Mouse (Mus musculus) limb, embryonic 15.5 days (tissue): ENCODE data around the gene Tyw5. TPM values are rescaled to one million over a fixed set of nuclear protein-coding genes. Genes with fewer than 3 reads are reported as not detected.

Experiments used
- ATAC-seq: fragments of 200-750 bp; cut with Nextera tagmentation; 2 replicates; pipeline ENCODE4 v1.8.0; 2017; ENCODE audit warnings: low read depth, moderate TSS enrichment; ENCODE audit not compliant: insufficient number of reproducible peaks, low FRiP score, low TSS enrichment
- H3K27ac ChIP-seq: fragments of 300-500 bp; sonication (generic); 2 replicates; pipeline ENCODE4 v1.5.1; 2015; ENCODE audit warnings: moderate library complexity, mild to moderate bottlenecking, inconsistent platforms
- H3K27me3 ChIP-seq: fragments of 300-500 bp; sonication (generic); 2 replicates; pipeline ENCODE4 v1.6.1; 2015; ENCODE audit warnings: inconsistent platforms
- H3K36me3 ChIP-seq: fragments of 300-500 bp; sonication (generic); 2 replicates; pipeline ENCODE4 v1.6.1; 2015; ENCODE audit warnings: inconsistent platforms
- H3K4me1 ChIP-seq: fragments of 300-500 bp; sonication (generic); 2 replicates; pipeline ENCODE4 v1.6.1; 2015; ENCODE audit warnings: inconsistent platforms
- H3K4me2 ChIP-seq: fragments of 300-500 bp; sonication (generic); 2 replicates; pipeline ENCODE4 v1.6.1; 2015; ENCODE audit warnings: mild to moderate bottlenecking, inconsistent platforms
- H3K4me3 ChIP-seq: fragments of 300-500 bp; sonication (generic); 2 replicates; pipeline ENCODE4 v1.5.1; 2015; ENCODE audit warnings: mild to moderate bottlenecking, inconsistent platforms
- H3K9ac ChIP-seq: fragments of 300-500 bp; sonication (generic); 2 replicates; pipeline ENCODE4 v1.6.1; 2015; ENCODE audit warnings: inconsistent platforms
- H3K9me3 ChIP-seq: fragments of 300-500 bp; sonication (generic); 2 replicates; pipeline ENCODE4 v1.6.1; 2016; ENCODE audit warnings: inconsistent platforms
- WGBS: fragments of 180-500 bp; shearing (Covaris S2); methylation state at CpG from one replicate; pipeline ENCODE4 v1.1.7; 2015; 5-methylcytosine and 5-hydroxymethylcytosine counted together
- polyA plus RNA-seq: library from polyadenylated mRNA; unstranded; fragments of >200 nt; fragmentation: Nextera tagmentation; extraction: Ambion mirVana; gene quantifications from 2 replicates; pipeline ENCODE4 v1.2.1, GENCODE M21; 2015

Tyw5 gene
- polyA plus RNA-seq, 1 experiment from 2014 or later: 27.6 TPM

DNA sequence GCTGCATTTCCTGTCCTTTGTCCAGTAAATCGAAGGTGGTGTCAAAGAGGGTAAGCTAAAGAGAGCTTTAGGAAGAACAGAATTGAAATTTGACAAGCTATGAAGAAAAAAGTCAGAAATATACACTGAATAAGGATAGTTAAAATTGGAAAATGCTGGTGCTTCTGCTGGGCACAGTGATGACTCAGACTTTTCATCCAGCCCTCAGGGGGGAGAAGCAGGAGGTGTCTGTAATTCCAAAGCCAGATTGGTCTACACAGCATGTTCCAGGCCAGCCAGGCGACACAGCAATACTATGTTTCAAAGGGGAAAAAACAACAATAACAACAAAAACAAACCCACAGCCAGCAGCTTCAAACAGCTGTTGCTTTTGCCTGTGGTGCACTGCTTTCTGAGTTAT lies 6.5 kb upstream of the Tyw5 start:
- Histone ChIP-seq H3K4me3 (no peak overlapping the region), H3K27me3 (no peaks in the 10 kb centered on the region), H3K4me1 (peaks cover 3% of the 10 kb centered on the region; the same call in 1 of the 2 replicates), H3K9me3 (no peaks in the 10 kb centered on the region), H3K27ac (no peak overlapping the region), H3K36me3 (peaks cover 45% of the 10 kb centered on the region), H3K9ac (no peak overlapping the region), H3K4me2 (no peak overlapping the region)
- WGBS: 91% methylated on average over 2 of the region's 2 CpGs
- no peak for ATAC-seq

DNA sequence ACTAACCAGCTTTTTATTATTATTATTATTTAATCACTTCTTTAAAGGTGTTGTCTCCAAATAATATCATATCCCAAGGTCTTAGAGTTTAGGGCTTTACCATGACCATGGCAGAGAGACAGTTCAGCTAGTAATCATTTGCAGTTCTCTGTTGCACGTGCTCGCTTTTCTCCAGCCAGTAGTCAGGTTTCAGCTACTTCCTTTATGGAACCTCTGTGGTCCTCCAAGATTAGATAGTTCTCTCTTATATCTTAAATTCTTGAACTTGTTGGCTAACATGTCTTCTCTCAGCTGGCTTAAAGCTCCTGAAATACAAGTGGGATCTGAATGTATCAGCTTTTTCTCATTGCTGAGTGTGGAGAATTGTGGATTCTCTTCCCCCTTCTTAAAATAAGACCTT lies 2.1 kb upstream of the Tyw5 start:
- Histone ChIP-seq H3K27me3 (no peaks in the 10 kb centered on the region), H3K36me3 (peaks cover 23% of the 10 kb centered on the region), H3K4me3 (no peak overlapping the region), H3K27ac (no peak overlapping the region), H3K9ac (no peak overlapping the region), H3K4me2 (no peak overlapping the region), H3K9me3 (no peaks in the 10 kb centered on the region), H3K4me1 (peaks cover 25% of the 10 kb centered on the region)
- ATAC-seq: no peak
- 82% methylated on average over 2 of the region's 2 CpGs for WGBS

DNA sequence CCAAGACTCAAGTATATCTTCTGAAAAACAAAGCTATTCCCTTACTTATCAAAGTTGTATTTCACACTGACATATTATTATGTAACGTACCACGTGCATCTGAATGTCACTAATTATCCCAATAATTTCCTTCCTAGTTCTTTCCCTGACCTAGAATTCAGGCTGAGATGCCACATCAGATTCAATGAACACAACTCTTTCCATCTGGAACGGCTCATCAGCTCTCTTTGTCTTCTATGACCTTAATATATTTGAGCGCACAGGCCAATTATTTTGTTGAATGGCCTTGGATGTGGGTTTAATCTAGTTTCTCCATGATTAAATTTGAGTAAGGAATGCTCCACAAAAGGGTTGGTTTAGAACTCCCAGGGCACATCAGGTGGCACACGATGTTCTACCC lies 4.8 kb downstream of the Tyw5 start:
- Histone ChIP-seq H3K4me1 (peaks cover 10% of the 10 kb centered on the region), H3K9me3 (no peaks in the 10 kb centered on the region), H3K27ac (no peak overlapping the region), H3K27me3 (no peaks in the 10 kb centered on the region), H3K9ac (no peak overlapping the region), H3K4me2 (no peak overlapping the region), H3K4me3 (no peak overlapping the region), H3K36me3 (peaks cover 30% of the 10 kb centered on the region)
- WGBS: 93% methylated on average over 5 of the region's 5 CpGs
- ATAC-seq: no peak

DNA sequence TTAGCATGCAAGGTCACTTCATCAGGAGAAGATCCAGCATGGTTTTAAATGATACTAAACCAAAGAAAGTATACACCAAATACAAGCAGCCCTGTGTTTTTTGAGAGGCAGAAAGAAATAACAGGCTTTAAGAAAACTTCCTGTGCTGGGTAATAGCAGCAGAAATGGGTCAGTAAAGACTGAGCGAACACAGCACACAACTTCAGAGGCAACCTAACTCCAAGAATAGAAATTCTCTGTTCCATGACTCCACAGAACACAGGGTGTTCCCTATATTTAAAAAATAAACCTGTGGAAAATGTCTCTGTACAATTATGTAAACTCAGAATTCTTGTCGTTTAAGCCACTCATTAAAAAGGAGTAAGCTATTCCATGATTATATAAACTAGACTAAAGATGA lies 6.0 kb downstream of the Tyw5 start:
- Histone ChIP-seq H3K9ac (no peak overlapping the region), H3K27me3 (no peaks in the 10 kb centered on the region), H3K4me1 (peaks cover 9% of the 10 kb centered on the region), H3K36me3 (peaks cover 37% of the 10 kb centered on the region), H3K27ac (no peak overlapping the region), H3K9me3 (no peaks in the 10 kb centered on the region), H3K4me2 (no peak overlapping the region), H3K4me3 (no peak overlapping the region)
- ATAC-seq: no peak
- WGBS: 85% methylated on average over 2 of the region's 2 CpGs

DNA sequence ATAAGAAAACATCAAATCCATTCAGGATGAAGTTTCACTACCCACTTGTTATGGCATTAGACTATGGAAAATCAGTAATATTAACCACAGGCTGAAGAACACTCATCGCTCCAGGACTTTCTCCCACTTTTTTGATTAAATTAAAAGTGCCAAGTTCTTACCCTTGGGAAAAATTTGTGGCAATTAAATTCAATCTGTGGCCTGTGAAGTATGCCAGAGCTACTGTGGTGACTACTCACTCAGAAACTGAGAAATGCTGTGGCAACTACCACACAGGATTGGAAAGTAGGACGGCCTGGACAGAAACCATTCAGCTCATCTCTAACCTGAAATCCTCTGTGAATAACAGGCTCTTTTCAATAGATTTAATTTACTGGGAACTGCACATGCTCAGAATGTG lies 6.6 kb downstream of the Tyw5 start:
- H3K36me3 ChIP-seq: peaks cover 40% of the 10 kb centered on the region
- 87% methylated on average over 2 of the region's 2 CpGs for WGBS
- no peaks in the 10 kb centered on the region for H3K27me3 ChIP-seq
- no peak overlapping the region for H3K27ac ChIP-seq
- H3K9ac ChIP-seq: no peak overlapping the region
- no peaks in the 10 kb centered on the region for H3K9me3 ChIP-seq
- H3K4me1 ChIP-seq: peaks cover 4% of the 10 kb centered on the region
- no peak overlapping the region for H3K4me2 ChIP-seq
- no peak for ATAC-seq
- H3K4me3 ChIP-seq: no peak overlapping the region

DNA sequence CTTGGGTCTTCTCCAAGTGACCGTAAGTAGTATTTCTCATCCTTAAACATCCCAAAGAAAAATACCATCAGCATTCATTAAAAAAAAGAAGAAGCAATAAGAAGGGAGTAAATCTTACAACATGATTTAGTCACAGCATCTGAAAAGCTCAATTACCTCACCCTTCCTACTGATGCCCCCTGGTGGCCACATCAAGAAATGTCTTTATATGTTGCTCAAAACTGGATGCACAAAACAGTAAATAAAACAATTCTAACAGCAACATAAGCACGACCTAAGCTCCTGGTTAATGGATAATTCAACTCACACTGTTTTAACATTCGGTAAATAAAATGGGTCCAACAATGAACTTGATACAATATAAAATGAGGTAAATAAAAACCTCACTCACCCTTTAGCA lies 12.8 kb downstream of the Tyw5 start:
- Histone ChIP-seq H3K4me3 (no peak overlapping the region), H3K9me3 (no peaks in the 10 kb centered on the region), H3K27me3 (no peaks in the 10 kb centered on the region), H3K27ac (no peak overlapping the region), H3K36me3 (peaks cover 44% of the 10 kb centered on the region), H3K9ac (no peak overlapping the region), H3K4me2 (no peak overlapping the region), H3K4me1 (no peaks in the 10 kb centered on the region)
- no peak for ATAC-seq
- 62% methylated on average over 3 of the region's 3 CpGs for WGBS

DNA sequence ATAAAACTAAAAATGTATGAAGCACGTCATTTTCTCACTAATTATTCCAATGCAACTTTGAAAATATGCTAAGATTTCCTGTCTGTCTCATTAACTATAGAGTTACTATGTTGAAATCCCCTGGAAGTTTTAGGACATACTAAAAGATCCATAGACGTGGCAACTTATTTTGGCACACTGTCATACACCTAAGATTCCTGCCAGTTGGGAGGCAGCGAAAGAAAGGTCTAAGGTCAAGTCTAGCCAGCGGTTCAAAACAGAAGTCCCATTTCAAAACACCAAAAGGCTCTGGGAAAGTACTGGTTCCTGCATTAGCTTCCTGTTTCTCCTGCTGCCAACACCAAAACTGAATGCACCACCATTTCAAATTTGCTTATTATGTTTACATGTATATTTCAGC lies 14.5 kb downstream of the Tyw5 start:
- WGBS: 81% methylated on average over 4 of the region's 4 CpGs

DNA sequence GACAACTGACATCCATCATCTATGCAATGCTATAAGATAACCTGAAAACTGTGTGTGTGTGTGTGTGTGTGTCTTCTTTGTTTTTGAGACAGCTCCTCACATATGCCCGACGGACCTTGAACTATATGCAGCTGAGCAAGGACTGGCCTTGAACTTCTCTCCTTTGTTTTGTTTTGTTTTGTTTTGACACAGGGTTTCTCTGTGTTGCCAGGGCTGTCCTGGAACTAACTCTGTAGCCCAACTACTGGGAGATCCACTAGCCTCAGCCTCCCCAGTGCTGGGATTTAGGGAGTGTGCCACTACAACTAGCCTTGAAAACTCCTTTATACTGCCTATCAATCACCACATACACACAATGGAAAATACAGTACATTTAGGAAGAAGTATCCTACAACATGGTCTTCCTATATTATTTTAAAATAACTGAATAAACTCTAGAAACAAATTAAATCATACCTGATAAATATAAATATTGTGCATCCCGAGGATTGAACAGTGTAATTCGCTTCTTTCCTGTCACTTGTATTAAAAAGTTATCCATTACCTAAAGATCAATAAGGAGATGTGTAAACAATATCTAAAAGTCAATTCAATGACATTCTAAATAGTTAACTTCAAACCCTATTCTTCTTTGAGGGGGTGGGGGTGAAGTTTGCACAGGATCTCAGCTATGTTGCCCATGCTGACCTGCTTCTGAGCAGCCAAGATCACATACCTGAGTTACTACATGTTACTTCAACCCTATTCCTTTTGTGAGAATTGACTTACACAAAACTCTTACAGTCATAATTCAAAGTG lies 15.7 kb downstream of the Tyw5 start:
- H3K9me3 ChIP-seq: no peaks in the 10 kb centered on the region
- no peak overlapping the region for H3K4me3 ChIP-seq
- no peak overlapping the region for H3K9ac ChIP-seq
- H3K4me2 ChIP-seq: no peak overlapping the region
- peaks cover 34% of the 10 kb centered on the region for H3K36me3 ChIP-seq
- H3K27ac ChIP-seq: no peak overlapping the region
- no peaks in the 10 kb centered on the region for H3K27me3 ChIP-seq
- no peaks in the 10 kb centered on the region for H3K4me1 ChIP-seq
- 98% methylated on average over 4 of the region's 4 CpGs for WGBS
- ATAC-seq: no peak

More for the DNA sequence above, 14.5 kb downstream of the Tyw5 start:
- H3K9me3 ChIP-seq: no peaks in the 10 kb centered on the region
- no peak for ATAC-seq
- no peak overlapping the region for H3K9ac ChIP-seq
- H3K4me2 ChIP-seq: no peak overlapping the region
- H3K4me1 ChIP-seq: no peaks in the 10 kb centered on the region
- H3K36me3 ChIP-seq: peaks cover 41% of the 10 kb centered on the region
- H3K27ac ChIP-seq: no peak overlapping the region
- H3K4me3 ChIP-seq: no peak overlapping the region
- H3K27me3 ChIP-seq: no peaks in the 10 kb centered on the region

DNA sequence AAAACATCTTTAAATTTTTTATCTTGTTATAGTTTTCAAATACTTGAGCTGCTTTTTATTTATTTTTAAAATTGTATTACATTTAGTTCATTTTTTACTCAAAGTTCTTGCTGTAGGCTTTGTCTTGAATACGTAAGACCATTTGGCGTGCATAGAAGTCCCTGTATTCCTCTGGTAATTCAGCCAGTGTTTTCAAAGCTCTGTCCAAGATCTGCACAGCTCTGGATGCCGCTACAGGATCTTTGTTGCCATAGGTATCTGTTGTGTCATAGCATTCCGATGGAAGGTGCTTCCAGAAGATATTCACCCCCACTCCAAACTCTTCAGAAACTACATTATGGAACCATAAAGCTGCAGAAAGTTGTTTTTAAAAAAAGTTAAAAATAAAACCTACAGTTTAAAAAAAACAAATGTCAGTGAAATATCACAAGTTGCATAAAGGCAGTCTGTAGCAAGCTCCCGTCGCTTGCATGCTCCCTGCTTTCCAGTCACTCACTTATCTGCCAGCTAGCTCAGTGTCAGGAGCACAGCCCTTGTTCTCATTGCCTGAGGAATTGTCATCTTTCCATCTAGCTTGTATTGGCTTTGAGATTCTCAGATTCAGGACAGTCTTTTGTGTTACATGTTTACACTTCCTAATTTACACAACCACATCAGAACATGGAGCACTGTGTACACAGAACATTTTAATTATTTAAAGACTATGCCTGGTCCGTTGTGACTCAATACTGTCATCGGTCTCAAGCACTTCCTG lies 18.3 kb downstream of the Tyw5 start:
- no peak overlapping the region for H3K9ac ChIP-seq
- no peaks in the 10 kb centered on the region for H3K4me1 ChIP-seq
- H3K27ac ChIP-seq: no peak overlapping the region
- H3K27me3 ChIP-seq: no peaks in the 10 kb centered on the region
- H3K4me3 ChIP-seq: no peak overlapping the region
- H3K4me2 ChIP-seq: no peak overlapping the region
- no peaks in the 10 kb centered on the region for H3K9me3 ChIP-seq
- no peak for ATAC-seq
- peaks cover 23% of the 10 kb centered on the region for H3K36me3 ChIP-seq
- WGBS: 89% methylated on average over 8 of the region's 8 CpGs

DNA sequence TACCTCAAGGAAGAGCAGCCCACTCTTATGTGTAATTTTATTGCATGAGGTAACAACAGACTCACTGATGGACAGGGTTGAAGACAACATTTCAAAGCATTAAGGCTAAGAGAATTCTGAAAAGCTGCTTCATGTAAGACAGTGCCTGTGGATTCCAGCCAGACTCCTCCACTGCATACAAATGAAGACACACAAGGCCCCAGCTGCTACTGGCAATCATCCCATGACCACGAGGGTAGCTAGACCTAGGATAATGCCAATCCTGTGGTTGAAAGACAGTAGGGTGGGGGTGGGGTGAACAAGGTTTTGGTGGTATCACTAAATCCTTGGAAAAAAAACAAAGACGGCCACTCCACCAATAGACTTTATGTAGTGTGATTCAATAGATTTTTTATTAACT lies 19.0 kb downstream of the Tyw5 start:
- 66% methylated on average over 2 of the region's 2 CpGs for WGBS
- peaks cover 17% of the 10 kb centered on the region for H3K36me3 ChIP-seq
- H3K4me3 ChIP-seq: no peak overlapping the region
- ATAC-seq: no peak
- no peak overlapping the region for H3K27ac ChIP-seq
- H3K9ac ChIP-seq: no peak overlapping the region
- H3K4me2 ChIP-seq: no peak overlapping the region
- no peaks in the 10 kb centered on the region for H3K27me3 ChIP-seq
- no peaks in the 10 kb centered on the region for H3K9me3 ChIP-seq
- H3K4me1 ChIP-seq: no peaks in the 10 kb centered on the region

DNA sequence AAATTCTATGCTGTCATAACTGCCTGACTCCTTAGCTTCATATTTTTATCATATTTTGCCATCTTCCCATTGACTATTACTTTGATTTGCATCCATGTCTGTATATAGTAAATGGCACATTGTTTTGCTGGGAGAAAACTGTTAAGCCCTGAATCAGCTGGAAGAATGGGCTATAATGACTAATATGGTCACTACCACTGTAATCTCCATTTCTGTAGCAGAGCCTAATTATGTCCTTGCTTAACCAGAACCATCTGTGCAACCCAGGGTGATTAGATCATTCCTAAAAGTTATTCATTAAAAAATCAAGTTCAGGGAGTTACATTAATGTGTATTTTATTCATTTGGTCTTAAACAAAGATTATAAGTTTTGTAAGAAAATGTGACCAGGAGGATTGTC lies 20.4 kb downstream of the Tyw5 start:
- no peaks in the 10 kb centered on the region for H3K4me1 ChIP-seq
- H3K4me2 ChIP-seq: no peak overlapping the region

More for the DNA sequence above, 20.4 kb downstream of the Tyw5 start:
- H3K27me3 ChIP-seq: no peaks in the 10 kb centered on the region
- H3K9ac ChIP-seq: no peak overlapping the region
- no peak overlapping the region for H3K4me3 ChIP-seq
- ATAC-seq: no peak
- H3K36me3 ChIP-seq: peaks cover 10% of the 10 kb centered on the region
- no peaks in the 10 kb centered on the region for H3K9me3 ChIP-seq
- H3K27ac ChIP-seq: no peak overlapping the region
